Mouse (Mus musculus): ENCODE data around the gene Krt75.

Krt75 gene

DNA sequence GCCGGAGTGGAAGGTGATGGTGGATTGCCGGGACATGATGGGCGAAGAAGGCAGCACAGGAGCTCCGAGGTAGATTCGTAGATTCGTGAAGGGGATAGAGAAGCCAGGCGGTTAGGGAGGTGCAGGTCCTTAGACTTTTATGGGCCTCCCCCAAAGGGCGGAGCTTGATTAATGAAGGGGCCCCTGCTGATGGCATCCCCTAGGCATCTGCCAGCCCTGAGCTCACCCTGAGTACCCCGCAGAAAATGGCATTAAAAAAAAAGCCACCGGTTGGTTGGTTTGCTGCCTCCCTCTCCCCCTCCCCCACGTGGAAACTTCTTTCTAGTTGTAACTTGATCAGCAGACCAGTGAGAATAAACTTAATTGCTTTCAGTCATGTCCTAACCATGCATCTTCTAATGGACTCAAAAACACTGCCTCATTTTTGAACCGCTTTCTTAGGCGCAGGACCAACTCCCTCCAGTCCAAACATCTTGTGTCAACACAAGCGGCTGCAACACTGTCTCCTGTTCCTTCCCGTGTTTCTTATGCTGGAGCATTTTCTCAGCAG lies at the start of gene Krt75:
TSS of gene Krt75 (minus strand) at position 109 of the 550 bp plus-strand sequence.
- DNase-seq (ENCODE audit: low spot score in 2 of 2): no peak

DNA sequence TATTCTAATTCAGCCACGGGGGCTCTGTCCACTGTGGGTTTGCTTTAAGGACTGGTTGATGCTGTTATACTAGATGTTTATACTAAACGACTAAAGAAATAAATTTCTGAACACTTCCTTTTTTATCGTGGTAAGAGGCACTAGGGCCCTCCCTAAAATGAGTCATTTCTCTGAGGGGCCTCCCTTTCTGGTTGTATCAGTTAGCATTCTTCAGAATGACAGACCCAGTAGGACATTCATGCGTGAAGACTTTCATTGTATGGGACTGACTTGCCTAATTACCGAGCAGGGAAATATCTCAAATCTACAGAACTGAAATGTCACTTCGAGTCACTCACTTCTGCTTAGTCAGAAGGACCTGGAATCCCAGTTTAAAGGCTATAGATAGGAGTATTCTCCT lies 25.4 kb upstream of the Krt75 start:
- no peak for DNase-seq (ENCODE audit: low spot score in 2 of 2)

DNA sequence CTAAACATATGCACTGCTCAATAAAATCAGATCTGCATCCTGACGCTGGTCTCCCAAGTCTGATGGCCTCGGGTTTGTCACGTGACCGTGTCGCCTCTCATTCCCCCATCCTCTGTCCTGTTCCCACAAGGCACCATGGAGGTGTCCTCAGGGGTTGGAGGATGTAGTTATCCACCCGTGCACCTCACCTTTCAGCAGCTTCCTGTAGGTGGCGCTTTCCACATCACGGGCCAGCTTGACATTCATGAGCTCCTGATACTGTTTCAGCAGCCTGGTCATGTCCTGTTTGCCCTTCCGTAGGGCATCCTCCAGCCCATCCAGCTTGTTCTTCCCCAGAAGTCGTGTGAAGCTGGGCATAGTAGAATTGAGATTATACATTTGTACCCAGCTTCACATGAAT lies 14.5 kb upstream of the Krt75 start:
- DNase-seq (ENCODE audit: low spot score in 2 of 2): no peak

DNA sequence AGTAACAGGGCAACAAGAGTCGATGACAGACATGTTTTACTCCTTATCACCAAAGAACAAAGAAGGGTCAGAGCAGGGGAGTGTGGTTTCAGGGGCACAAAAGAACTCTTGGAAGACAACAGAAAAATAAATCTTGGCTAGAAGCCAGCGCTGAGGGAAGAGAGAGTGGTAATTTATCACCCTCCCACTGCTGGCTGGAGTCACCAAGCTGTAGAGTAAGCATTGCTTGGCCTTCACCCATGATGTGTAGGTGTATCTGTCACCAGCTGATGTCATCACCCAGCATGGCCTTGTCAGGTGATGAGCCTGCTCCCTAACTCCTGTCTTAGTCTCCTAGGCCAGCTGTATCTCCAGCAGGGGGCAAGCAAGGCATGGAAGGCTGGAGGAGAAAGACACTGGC lies 10.8 kb upstream of the Krt75 start:
- DNase-seq (ENCODE audit: low spot score in 2 of 2): no peak

DNA sequence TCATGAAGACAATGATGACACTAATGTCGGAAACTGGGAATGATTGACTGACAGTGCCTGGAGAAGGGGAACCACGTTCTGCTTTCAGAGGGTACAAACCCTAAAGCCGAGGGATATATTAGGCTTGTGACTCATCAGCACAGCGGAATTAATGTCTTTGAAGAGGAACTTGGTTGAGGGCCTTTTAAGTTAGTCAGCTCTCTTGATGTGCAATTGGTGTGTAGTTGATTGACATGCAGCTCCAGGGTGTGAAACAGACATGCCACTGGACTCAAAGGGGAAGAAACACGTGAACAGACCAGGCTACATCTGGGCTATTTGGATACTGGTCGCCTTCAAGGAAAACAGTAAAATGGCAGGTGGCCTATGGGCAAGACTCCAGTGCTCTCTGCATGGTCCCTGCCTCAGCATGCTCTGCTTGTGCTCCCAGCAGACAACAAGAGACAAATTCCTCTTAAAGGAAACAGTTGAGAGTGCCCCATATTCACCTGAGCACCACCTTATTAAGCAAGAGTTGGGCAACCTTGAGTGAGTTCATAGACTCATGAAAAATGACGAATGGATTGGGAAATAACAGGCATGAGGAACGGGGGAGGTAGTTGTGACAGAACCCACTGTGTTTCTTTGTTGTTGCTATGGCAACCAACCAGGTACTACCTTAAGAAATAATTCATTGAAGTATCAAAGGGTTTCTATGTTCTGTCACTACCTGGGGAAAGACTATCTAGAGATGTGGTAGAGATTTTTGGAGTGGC lies 9.7 kb upstream of the Krt75 start:
- no peak for DNase-seq (ENCODE audit: low spot score in 2 of 2)

DNA sequence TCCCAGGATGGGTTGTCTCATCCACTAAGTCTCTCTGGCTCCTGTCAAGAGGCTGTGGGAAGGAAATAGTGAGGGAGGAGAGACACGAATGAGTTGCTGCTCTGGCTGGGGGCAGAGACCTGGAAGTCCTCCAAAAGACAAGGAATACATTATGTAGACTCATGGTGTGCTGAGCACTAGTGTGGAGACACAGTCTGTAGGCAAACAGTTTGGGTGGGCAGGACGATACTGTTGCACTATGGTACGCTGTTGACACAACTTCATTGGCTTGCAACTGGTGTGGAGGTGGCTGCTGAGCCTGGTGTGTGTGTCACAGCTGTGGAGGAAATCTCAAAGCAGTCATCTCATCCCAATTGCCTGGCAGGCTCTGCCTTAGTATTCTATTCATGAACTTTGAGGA lies 8.0 kb upstream of the Krt75 start:
- no peak for DNase-seq (ENCODE audit: low spot score in 2 of 2)

DNA sequence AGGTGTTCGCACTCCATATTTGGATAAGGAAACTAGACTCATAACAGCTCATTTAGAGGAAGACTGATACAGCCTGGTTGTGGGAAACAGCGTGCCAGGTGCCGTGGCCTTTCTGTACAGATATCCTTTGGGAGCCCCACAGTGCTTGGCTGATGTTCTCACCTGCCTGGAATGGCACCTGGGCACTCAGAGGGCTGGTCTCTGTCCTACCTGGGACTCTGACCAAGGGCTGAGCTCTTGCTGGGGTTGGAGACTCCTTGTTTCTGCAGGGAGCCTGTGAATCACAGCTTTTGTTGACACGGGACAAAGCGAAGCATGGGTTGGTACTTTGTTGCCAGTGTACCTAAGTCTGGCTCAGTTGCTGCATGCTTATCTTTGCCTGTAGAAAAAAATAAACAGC lies 1.8 kb upstream of the Krt75 start:
- no peak for DNase-seq (ENCODE audit: low spot score in 2 of 2)

DNA sequence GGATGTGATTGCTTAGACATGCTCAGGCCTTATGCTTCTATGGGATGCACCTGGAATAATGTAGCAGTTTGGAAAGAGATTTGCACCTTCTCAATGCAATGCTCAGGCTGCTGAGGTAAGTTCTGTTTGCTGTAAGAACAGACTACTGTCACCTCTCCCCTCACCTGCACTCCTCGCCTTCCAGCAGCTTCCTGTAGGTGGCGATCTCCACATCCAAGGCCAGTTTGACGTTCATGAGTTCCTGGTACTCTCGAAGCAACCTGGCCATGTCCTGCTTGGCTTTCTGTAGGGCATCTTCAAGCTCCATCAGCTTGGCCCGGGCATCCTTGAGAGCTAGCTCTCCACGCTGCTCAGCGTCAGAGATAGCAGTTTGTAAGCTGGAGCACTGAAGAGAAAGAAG lies 5.9 kb downstream of the Krt75 start:
- DNase-seq (ENCODE audit: low spot score in 2 of 2): no peak

DNA sequence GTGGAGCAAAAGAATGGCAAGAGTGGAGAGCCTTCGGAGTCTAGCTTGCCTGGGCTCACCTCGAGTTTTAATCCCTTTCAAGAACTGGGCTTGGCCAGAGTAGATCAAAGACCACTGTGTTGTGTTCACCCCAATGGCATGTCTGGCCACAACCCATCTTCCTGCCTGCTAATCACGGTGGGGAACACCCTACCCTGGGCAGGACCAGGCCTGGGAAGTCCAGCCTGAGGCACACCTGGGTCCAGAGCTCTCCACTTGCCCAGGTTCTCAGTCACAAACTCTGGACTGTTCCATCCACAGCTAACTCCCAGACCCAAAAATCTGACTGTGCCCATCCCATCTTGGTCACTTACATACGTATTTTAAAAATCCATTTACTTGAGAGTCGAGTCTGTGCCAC lies 10.9 kb downstream of the Krt75 start, which contains the start of gene Krt90:
TSS of gene Krt90 (minus strand) at position 101 of the 400 bp plus-strand sequence.
- no peak for DNase-seq (ENCODE audit: low spot score in 2 of 2)

DNA sequence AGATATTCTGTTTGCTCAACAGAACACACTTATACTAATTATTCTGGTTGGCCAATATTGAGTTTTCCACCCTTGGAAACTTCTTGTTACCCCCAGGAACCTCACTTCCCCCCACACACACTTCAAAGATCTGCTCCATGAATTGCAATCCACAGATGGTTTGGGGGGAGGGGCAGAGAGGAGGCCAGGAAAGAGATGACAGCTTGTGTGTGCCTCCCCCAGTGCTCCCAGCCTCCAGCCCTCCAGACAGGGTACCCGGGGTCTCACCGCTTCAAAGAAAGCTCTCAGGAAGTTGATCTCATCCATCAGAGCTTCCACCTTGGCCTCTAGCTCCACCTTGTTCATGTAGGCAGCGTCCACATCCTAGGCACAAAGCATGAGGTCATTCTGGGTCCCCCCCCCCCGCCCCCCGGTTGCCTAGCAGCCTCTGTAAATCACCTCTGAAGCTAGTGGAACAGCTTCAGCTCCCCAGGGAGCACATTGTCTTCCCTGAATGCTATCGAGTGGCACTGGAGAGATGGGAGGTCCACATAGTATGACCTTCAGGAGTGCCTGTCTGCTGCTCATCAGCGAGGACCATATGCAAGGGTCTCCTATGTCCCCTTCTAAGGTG lies 15.6 kb downstream of the Krt75 start:
- no peak for DNase-seq (ENCODE audit: low spot score in 2 of 2)

DNA sequence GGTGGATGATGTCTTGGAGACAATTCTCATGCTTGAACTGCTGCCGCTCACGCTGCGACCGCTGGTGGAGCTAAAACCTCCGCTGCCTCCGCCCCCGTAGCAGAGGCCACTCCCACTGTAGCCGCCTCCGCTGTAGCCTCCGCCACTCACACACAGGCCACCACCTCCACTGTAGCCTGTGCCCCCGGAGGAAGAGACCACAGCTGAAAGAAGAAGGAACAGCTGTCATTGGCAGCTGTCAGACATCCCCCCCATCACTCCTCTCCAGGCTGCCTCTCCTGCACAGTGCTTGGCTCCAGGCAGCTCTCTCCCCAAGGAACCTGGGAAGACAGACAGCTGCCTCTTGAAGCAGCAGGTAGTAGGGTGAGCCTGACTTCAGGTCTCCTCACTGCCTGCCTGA lies 20.5 kb downstream of the Krt75 start:
- peak in 1 of 2 experiments; percentile 21 for DNase-seq (ENCODE audit: low spot score in 2 of 2)

DNA sequence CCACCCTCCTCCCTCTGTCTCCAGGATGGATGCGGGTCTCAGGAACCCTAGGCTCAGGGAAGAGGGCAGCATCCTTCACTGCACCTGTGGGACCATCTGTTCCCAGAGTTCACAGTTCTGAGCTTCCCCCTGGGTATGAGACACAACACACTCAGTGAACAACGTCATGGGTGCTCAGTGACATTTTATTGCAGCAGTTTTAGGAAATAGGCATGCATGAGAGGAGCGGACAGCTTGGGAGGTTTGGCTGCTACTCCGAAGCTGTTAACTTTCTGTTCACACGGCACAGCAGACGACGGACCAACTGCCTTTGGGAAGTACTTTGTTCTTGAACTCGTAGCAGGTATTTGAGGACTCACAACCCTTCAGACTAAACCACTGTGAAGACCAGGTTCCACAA lies 21.5 kb downstream of the Krt75 start:
- DNase-seq (ENCODE audit: low spot score in 2 of 2): no peak

DNA sequence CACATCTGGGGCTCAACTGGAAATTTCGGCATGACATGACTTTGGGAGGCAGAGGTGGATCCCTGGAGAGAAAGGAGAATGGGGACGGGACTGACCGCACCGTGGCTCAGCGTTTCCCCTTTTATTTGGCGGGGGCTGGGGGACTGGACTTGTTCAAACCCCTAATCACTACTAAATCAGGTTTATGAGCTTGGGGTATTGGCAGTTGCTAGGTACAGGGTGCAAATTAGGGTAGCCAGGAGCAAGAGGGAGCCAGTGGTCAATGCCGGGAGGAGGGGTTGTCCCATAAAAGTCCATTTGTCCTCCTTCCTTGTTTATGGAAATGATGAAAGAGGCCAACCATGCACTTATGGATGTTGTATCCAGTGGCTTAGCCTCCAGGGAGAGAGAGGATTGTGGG lies 23.1 kb downstream of the Krt75 start, which contains the start of gene Krt82:
TSS of gene Krt82 (minus strand) at position 101 of the 400 bp plus-strand sequence.
- DNase-seq (ENCODE audit: low spot score in 2 of 2): no peak

DNA sequence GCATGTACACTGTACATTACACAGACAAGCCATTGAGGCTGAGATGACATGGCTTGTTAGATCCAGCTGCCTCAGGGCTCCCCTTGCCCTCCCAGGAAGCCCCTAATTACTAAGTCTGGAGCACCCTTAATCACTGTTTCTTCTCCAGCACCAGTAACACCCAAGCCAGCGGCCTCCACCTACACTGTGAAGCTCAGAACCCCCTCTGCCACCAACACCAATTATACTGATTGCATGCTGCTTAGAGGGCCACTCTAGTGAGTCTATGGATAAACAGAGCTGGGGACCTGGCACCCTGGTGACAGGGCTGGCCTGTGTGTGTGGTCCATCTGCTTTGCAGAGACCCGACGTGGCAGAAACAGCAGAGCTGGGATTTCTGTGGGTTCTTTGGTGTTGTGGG lies 29.2 kb downstream of the Krt75 start:
- DNase-seq (ENCODE audit: low spot score in 2 of 2): no peak

DNA sequence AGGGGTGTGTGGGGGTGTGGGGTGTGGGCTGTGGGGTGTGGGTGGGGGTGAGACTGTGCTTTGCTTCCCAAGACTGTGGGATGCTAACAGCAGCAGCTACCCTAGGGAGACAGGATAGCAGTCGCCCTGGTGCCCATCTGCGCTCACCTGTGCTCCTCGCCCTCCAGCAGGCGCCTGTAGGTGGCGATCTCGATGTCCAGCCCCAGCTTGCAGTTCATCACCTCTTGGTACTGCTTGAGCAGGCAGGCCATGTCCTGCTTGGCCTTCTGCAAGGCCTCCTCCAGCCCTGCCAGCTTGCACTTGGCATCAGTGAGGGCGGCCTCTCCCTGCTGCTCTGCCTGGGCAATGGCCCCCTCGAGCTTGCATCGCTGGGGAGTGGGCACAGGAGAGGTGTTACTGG lies 31.2 kb downstream of the Krt75 start:
- no peak for DNase-seq (ENCODE audit: low spot score in 2 of 2)

DNA sequence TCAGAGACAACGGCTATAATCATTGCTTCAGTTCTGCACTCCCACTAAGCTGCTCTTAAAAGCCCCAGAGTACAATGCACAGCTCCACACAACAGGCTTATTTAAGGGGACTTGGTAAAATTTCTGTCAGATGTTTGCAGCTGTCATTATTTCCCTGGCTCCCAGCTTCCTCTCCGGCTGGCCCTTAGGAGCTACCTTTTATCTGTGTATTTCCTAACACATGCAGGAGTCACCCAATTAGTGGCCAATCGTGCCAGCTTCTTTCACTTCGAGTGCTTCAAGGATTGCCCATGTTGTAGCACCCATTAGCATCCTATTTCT lies 35.2 kb downstream of the Krt75 start:
- no peak for DNase-seq (ENCODE audit: low spot score in 2 of 2)

DNA sequence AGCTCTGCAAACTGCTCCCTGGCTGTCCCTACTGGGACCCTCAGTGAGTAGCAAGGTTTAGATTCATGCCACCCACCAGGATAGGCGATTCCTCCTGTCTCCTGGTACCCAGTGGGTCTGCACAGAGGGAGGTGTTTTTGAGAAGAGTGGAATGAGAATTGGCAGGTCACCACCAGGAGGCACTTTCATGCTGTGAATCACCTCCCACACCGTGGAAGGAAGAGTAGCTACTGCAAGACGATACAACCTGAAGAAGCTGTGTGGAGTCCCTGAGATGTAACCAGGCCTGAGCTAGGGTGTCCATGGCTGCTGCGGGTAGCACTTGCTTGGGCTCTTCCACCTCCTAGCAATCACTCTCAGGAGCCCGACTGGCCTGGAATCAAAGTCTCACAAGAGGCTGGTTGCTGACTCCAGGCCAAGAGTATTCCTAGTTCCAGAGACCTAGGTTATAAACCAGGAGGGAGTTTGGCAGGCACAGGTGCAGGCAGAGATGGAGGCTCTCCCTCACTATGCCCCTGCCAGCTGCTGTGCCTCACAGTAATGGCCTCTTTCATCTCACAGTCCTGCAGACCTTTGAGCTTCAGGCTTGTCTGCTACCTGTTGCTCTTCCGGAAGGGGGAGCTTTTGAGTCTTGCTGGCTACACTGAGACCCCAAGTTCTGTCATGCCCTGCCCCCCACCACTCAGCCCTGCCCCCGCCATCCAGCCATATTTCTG lies 35.7 kb downstream of the Krt75 start:
- no peak for DNase-seq (ENCODE audit: low spot score in 2 of 2)

DNA sequence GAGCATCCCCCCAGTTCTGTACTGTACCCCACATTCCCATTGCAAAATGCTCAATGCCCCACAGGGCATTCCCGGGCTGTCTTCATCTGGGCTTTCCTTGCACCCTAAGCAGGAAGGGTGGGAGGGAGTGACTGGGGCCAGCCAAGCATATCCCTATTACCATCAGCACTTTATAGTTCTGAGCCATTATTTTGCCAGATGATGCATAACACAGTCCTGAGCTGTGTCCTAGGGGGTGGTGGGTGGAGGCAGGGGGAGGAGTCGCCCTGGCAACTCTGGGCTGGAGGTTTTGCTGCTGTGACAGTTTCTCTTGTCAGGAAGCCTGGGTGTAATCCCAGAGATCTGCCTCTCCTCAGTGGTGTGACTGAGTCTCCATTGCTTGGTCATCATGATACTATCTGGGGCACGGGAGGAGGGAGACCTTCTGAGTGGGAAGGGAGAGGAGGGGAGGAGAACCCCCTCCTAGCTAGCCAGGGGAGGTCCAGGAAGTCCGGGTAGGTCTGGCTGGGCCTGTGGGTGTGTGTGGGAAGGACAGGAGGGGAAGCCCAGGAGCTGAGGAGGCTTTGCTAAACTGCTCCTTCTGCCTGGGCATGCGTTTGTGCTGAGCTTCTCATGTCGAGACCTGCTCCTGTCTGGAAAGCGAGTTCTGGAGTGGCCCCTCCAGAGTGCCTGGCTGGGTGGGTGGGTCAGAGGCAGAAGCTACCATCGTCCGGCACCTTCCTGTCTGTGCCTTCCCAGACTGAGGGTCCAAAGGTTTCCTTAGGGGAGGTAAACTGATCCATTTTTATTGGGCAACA lies 37.5 kb downstream of the Krt75 start:
- DNase-seq (ENCODE audit: low spot score in 2 of 2): peak; percentile 43 to 62

DNA sequence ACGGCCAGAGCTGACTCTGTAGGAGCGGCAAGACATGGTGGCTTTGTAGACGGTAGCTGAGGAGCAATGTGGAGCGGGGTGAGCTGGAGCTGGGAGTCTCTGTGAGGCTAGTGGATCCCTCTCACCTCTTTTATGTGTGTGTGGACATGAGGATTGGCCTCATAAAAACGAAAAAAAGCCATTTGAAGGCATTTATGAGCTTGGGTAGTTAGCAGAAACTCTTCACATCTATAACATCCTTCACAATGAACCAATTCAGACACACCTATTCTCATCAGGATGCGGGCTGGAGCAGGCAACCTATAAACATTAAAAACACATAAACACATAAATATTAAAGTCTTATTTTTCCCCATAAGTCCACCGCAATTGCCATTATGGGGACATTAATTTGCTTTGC lies 41.0 kb downstream of the Krt75 start, which contains the start of gene Krt84:
TSS of gene Krt84 (minus strand) at position 101 of the 400 bp plus-strand sequence.
- no peak for DNase-seq (ENCODE audit: low spot score in 2 of 2)

DNA sequence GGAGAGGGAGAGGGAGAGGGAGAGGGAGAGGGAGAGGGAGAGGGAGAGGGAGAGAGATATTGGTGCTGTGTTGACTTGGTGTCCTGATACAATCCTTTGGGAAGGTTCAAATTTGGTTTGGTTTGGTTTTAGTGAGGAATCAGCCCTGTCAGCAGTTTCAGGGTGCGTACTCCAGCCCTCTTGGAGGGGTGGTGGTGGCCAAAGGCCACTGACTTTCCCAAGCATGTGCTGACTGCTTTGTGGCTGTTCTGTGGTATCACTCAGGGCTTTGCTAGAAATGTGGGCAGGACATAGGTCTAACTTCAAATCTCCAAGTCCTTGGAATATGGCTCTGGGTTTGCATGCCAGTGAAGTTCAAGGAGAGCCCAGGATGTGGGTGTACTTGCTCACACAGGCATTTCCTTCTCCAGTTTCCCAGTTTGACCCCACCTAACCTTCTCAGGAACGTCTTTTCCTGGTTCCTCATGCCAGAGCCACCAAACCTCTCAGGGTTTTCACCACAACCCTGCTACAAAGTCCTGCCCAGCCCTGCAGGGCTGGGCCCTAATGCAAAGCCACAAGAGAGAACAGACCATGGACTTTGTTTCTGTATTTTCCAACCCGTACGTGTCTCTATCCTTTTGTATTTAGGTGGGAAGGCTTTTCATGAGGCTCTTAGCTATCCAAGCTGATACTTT lies 51.0 kb downstream of the Krt75 start:
- DNase-seq (ENCODE audit: low spot score in 2 of 2): no peak

DNA sequence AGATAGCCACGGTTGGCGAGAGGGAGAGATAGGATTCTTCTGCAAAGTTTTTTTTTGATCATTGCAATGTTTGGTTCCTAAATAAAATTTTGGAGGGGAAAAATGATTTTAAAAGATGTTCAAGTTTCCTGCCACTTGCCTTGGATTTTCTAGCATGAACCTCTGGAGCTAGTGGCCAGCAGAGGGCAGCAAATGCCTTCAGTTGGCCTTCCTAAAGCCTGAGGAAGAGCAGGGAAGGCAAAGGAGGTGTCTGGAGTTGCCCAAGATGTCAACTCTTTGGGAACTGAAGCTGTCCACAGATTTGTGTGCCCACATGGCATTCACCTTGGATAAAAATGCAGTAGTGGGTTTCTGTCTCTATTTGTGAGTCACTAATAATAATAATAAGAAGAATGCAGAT lies 53.9 kb downstream of the Krt75 start:
- peak; percentile 69 to 74 for DNase-seq (ENCODE audit: low spot score in 2 of 2)
